Mouse (Mus musculus): ENCODE results near the gene Tie1. TPM values are rescaled to one million over a fixed set of nuclear protein-coding genes. Genes with fewer than 3 reads are reported as not detected.

Gene Tie1
- polyA plus RNA-seq, 1 experiment from 2014 or later = 51.9 TPM

GRCm38 (mm10) chr4:118472687-118473086, 17.2 kb downstream of the Tie1 start:
- no peak overlapping the region for H3K4me3 ChIP-seq
- H3K4me1 ChIP-seq (replicated peaks) = no peaks in the 10 kb centered on the region
- no peaks in the 10 kb centered on the region for H3K27me3 ChIP-seq
- no peaks in the 10 kb centered on the region for H3K36me3 ChIP-seq
- no peak overlapping the region for H3K9ac ChIP-seq
- H3K4me2 ChIP-seq = no peak overlapping the region
- WGBS = 85% methylated on average over 11 of the region's 11 CpGs
- H3K27ac ChIP-seq = no peak overlapping the region
- H3K9me3 ChIP-seq (replicated peaks) = no peaks in the 10 kb centered on the region
- ATAC-seq (replicated peaks; ENCODE audit: insufficient number of reproducible peaks, insufficient read depth, low FRiP score, low read depth) = no peak

- Histone ChIP-seq H3K27ac (no peak overlapping the region), H3K4me3 (no peak overlapping the region), H3K4me2 (no peak overlapping the region), H3K27me3 (no peaks in the 10 kb centered on the region), H3K9me3 (replicated peaks) (no peaks in the 10 kb centered on the region), H3K4me1 (replicated peaks) (no peaks in the 10 kb centered on the region), H3K9ac (no peak overlapping the region), H3K36me3 (no peaks in the 10 kb centered on the region)
- 78% methylated on average over 6 of the region's 6 CpGs for WGBS
- ATAC-seq (replicated peaks; ENCODE audit: insufficient number of reproducible peaks, insufficient read depth, low FRiP score, low read depth) = no peak
Observed at GRCm38 (mm10) chr4:118471281-118471680, 18.6 kb downstream of the Tie1 start.

GRCm38 (mm10) chr4:118465697-118466163, 24.1 kb downstream of the Tie1 start:
- H3K4me2 ChIP-seq = no peak overlapping the region
- no peaks in the 10 kb centered on the region for H3K36me3 ChIP-seq
- H3K4me3 ChIP-seq = no peak overlapping the region
- peak overlapping the region; percentile 58 for H3K27ac ChIP-seq
- peak; percentile 66 for ATAC-seq (replicated peaks; ENCODE audit: insufficient number of reproducible peaks, insufficient read depth, low FRiP score, low read depth)
- no peaks in the 10 kb centered on the region for H3K9me3 ChIP-seq (replicated peaks)
- H3K27me3 ChIP-seq = 0 out of 2 replicates have a peak, but pooled peaks cover 2% of the 10 kb centered on the region
- no peak overlapping the region for H3K9ac ChIP-seq
- WGBS = 32% methylated on average over 11 of the region's 11 CpGs
- H3K4me1 ChIP-seq (replicated peaks) = peaks cover 6% of the 10 kb centered on the region; the same call in 1 of the 2 replicates

- H3K27me3 ChIP-seq = 0 out of 2 replicates have a peak, but pooled peaks cover 2% of the 10 kb centered on the region
- WGBS = 74% methylated on average over 3 of the region's 3 CpGs
Observed at GRCm38 (mm10) chr4:118464956-118465355, 24.9 kb downstream of the Tie1 start.

GRCm38 (mm10) chr4:118457345-118457975, 32.4 kb downstream of the Tie1 start, which contains the start of gene Mpl:
Gene Mpl, minus strand, starts transcription at chr4:118457513.
- H3K27me3 ChIP-seq = no peaks in the 10 kb centered on the region
- no peak within 1 kb of the TSS for H3K4me3 ChIP-seq
- no peak for ATAC-seq (replicated peaks; ENCODE audit: insufficient number of reproducible peaks, insufficient read depth, low FRiP score, low read depth)
- no peak within 1 kb of the TSS for H3K27ac ChIP-seq
- no peaks in the 10 kb centered on the region for H3K4me1 ChIP-seq (replicated peaks)
- H3K36me3 ChIP-seq = no peaks in the 10 kb centered on the region
- H3K9ac ChIP-seq = no peak within 1 kb of the TSS
- H3K9me3 ChIP-seq (replicated peaks) = no peaks in the 10 kb centered on the region
- no peak within 1 kb of the TSS for H3K4me2 ChIP-seq
- WGBS = 60% methylated on average over 9 of the region's 9 CpGs

More at GRCm38 (mm10) chr4:118464956-118465355, 24.9 kb downstream of the Tie1 start:
- Histone ChIP-seq H3K4me1 (replicated peaks) (peaks cover 6% of the 10 kb centered on the region; the same call in 1 of the 2 replicates), H3K27ac (no peak overlapping the region), H3K36me3 (no peaks in the 10 kb centered on the region), H3K4me2 (no peak overlapping the region), H3K4me3 (no peak overlapping the region), H3K9ac (no peak overlapping the region), H3K9me3 (replicated peaks) (no peaks in the 10 kb centered on the region)
- no peak for ATAC-seq (replicated peaks; ENCODE audit: insufficient number of reproducible peaks, insufficient read depth, low FRiP score, low read depth)

- no peak for ATAC-seq (replicated peaks; ENCODE audit: insufficient number of reproducible peaks, insufficient read depth, low FRiP score, low read depth)
- peak overlapping the region; percentile 77 for H3K4me2 ChIP-seq
- no peaks in the 10 kb centered on the region for H3K36me3 ChIP-seq
Observed at GRCm38 (mm10) chr4:118446415-118447153, 43.3 kb downstream of the Tie1 start.

GRCm38 (mm10) chr4:118445781-118446414, 44.0 kb downstream of the Tie1 start:
- H3K36me3 ChIP-seq = no peaks in the 10 kb centered on the region
- peak; percentile 64; the same call in 1 of the 2 replicates for ATAC-seq (replicated peaks; ENCODE audit: insufficient number of reproducible peaks, insufficient read depth, low FRiP score, low read depth)
- H3K27ac ChIP-seq = no peak overlapping the region
- H3K4me1 ChIP-seq (replicated peaks) = peaks cover 11% of the 10 kb centered on the region
- no peaks in the 10 kb centered on the region for H3K9me3 ChIP-seq (replicated peaks)
- peak overlapping the region; percentile 48 for H3K9ac ChIP-seq
- H3K4me2 ChIP-seq = peak overlapping the region; percentile 77
- H3K4me3 ChIP-seq = peak overlapping the region; percentile 43
- WGBS = 17% methylated on average over 18 of the region's 18 CpGs
- peaks cover 8% of the 10 kb centered on the region for H3K27me3 ChIP-seq

More at GRCm38 (mm10) chr4:118446415-118447153, 43.3 kb downstream of the Tie1 start:
- Histone ChIP-seq H3K27me3 (peaks cover 8% of the 10 kb centered on the region), H3K4me1 (replicated peaks) (peaks cover 11% of the 10 kb centered on the region), H3K4me3 (peak overlapping the region; percentile 43), H3K9ac (peak overlapping the region; percentile 48), H3K27ac (no peak overlapping the region), H3K9me3 (replicated peaks) (no peaks in the 10 kb centered on the region)
- WGBS = 33% methylated on average over 24 of the region's 24 CpGs

- Histone ChIP-seq H3K4me2 (no peak overlapping the region), H3K27ac (no peak overlapping the region), H3K27me3 (peaks cover 5% of the 10 kb centered on the region; the same call in 1 of the 2 replicates), H3K4me1 (replicated peaks) (peaks cover 11% of the 10 kb centered on the region), H3K4me3 (no peak overlapping the region), H3K9ac (no peak overlapping the region), H3K9me3 (replicated peaks) (no peaks in the 10 kb centered on the region), H3K36me3 (no peaks in the 10 kb centered on the region)
- WGBS = 66% methylated on average over 10 of the region's 10 CpGs
- ATAC-seq (replicated peaks; ENCODE audit: insufficient number of reproducible peaks, insufficient read depth, low FRiP score, low read depth) = no peak
Observed at GRCm38 (mm10) chr4:118445088-118445487, 44.8 kb downstream of the Tie1 start.

- H3K9me3 ChIP-seq (replicated peaks) = no peaks in the 10 kb centered on the region
- peak overlapping the region; percentile 97 for H3K4me2 ChIP-seq
- ATAC-seq (replicated peaks; ENCODE audit: insufficient number of reproducible peaks, insufficient read depth, low FRiP score, low read depth) = 0 out of 2 replicates have a peak, but pooled peaks have one; percentile 29
Observed at GRCm38 (mm10) chr4:118437829-118438253, 52.0 kb downstream of the Tie1 start.

GRCm38 (mm10) chr4:118436820-118437603, 52.8 kb downstream of the Tie1 start, which contains the start of gene Cdc20:
Gene Cdc20, minus strand, starts transcription at chr4:118437352.
- peak within 1 kb of the TSS; percentile 97 for H3K4me2 ChIP-seq
- H3K4me1 ChIP-seq (replicated peaks) = peaks cover 48% of the 10 kb centered on the region
- no peaks in the 10 kb centered on the region for H3K27me3 ChIP-seq
- H3K9me3 ChIP-seq (replicated peaks) = no peaks in the 10 kb centered on the region
- peak within 1 kb of the TSS; percentile 94 for H3K27ac ChIP-seq
- peak within 1 kb of the TSS; percentile 69 for H3K4me3 ChIP-seq
- peak within 1 kb of the TSS; percentile 73 for H3K9ac ChIP-seq
- under 1% methylated on average over 67 of the region's 67 CpGs for WGBS
- peak; percentile 95 for ATAC-seq (replicated peaks; ENCODE audit: insufficient number of reproducible peaks, insufficient read depth, low FRiP score, low read depth)
- peaks cover 29% of the 10 kb centered on the region for H3K36me3 ChIP-seq

More at GRCm38 (mm10) chr4:118437829-118438253, 52.0 kb downstream of the Tie1 start:
- Histone ChIP-seq H3K36me3 (peaks cover 21% of the 10 kb centered on the region), H3K4me3 (peak overlapping the region; percentile 69), H3K9ac (peak overlapping the region; percentile 58), H3K4me1 (replicated peaks) (peaks cover 47% of the 10 kb centered on the region), H3K27ac (peak overlapping the region; percentile 94), H3K27me3 (no peaks in the 10 kb centered on the region)
- 4% methylated on average over 12 of the region's 12 CpGs for WGBS

Measured in heart, embryonic 15.5 days (tissue).